ENCODE assay signal across 1 mouse cellular context in the genomic region with DNA sequence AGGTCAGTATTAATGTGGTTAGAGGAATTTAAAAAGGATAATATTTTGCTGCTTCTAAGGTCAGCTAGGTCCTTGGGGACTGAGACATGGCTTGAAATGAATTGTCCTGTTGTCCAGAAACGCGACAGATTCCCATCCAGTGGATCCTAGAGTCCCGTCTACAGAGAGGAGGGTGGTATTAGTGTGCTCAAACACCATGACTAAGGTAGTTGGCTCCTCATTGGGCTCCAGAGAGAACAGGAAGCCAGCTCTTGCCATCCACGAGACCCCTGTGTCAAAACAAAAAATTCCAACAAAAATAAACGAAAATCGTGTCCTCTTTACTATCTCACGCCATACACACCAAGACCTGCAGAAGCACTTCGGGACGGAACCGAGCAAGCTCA.
TF ChIP-seq lines count a peak whose summit lies in the region.

No protein-coding gene starts in this region.

TF ChIP-seq in MEL, 35 proteins besides CTCF, POLR2A, EP300 and RAD21 (continued from another document):
- no peak for TF ChIP-seq NRF1 (IDR thresholded peaks at IDR 0.05; ENCODE audit: insufficient read depth, low read depth, low read length, poor library complexity, severe bottlenecking)
